Mouse (Mus musculus) left cerebral cortex, postnatal 14 days (tissue): ENCODE measurements at regions not wholly inside any gene's neighbourhood (a gene's known extent, or its start where the extent isn't known, plus 50 kb on each side); places are given as distances from the start of the nearest gene placed in this dataset.

Experiments used
- DNase-seq, 2 experiments: peaks; one replicate each; pipeline ENCODE4 v3.0.0; 2021 to 2022; ENCODE audit warnings: low spot score in 2 of 2, mixed read lengths in 1 of 2
- intact Hi-C: fragments of 180-260 bp; cut with DNase I; formaldehyde crosslinking; loops from one replicate; pipeline ENCODE4 v1.15.1; 2025

- intact Hi-C loops: no loop called here
- peak; percentile 34 to 54 for DNase-seq
Observed at GRCm38 (mm10) chr6:143287322-143287721, 120.3 kb downstream of the Etnk1 start.

- intact Hi-C loops: no loop called here
- peak; percentile 63 to 72 for DNase-seq
Observed at GRCm38 (mm10) chr6:143288491-143289130, 121.6 kb downstream of the Etnk1 start.

GRCm38 (mm10) chr6:143293648-143294047 is 126.6 kb downstream of the Etnk1 start:
- DNase-seq: no peak
- intact Hi-C loops: no loop called here

GRCm38 (mm10) chr6:143298391-143298790 is 131.4 kb downstream of the Etnk1 start:
- no peak for DNase-seq

GRCm38 (mm10) chr6:143301414-143301813 is 134.4 kb downstream of the Etnk1 start:
- no peak for DNase-seq
- intact Hi-C loops: no loop called here

More at GRCm38 (mm10) chr6:143298391-143298790, 131.4 kb downstream of the Etnk1 start:
- intact Hi-C loops: no loop called here

- DNase-seq: no peak
- intact Hi-C loops: no loop called here
Observed at GRCm38 (mm10) chr6:143307327-143307726, 140.3 kb downstream of the Etnk1 start.

- no peak for DNase-seq
- intact Hi-C loops: no loop called here
Observed at GRCm38 (mm10) chr6:143315859-143316258, 148.8 kb downstream of the Etnk1 start.

- intact Hi-C loops: loop anchor here (2.0 to 10.0 kb wide), 2 partner anchors 884 to 1642 kb away; no protein-coding TSS in a partner anchor
- peak in 1 of 2 experiments; percentile 22 for DNase-seq
Observed at GRCm38 (mm10) chr6:143320426-143320825, 153.4 kb downstream of the Etnk1 start.

GRCm38 (mm10) chr6:143324636-143325035 is 157.6 kb downstream of the Etnk1 start:
- intact Hi-C loops: loop anchor here (10.0 kb wide), 1 partner anchor 880 kb away; no protein-coding TSS in a partner anchor
- no peak for DNase-seq

- no peak for DNase-seq
- intact Hi-C loops: loop anchor here (10.0 kb wide), 1 partner anchor 878 kb away; no protein-coding TSS in a partner anchor
Observed at GRCm38 (mm10) chr6:143326956-143327722, 160.1 kb downstream of the Etnk1 start.

GRCm38 (mm10) chr6:143327788-143328187 is 160.8 kb downstream of the Etnk1 start:
- intact Hi-C loops: loop anchor here (10.0 kb wide), 1 partner anchor 877 kb away; no protein-coding TSS in a partner anchor
- no peak for DNase-seq

GRCm38 (mm10) chr6:143328202-143328601 is 161.2 kb downstream of the Etnk1 start:
- DNase-seq: peak in 1 of 2 experiments; percentile 15
- intact Hi-C loops: loop anchor here (10.0 kb wide), 1 partner anchor 877 kb away; no protein-coding TSS in a partner anchor

- intact Hi-C loops: loop anchor here (10.0 kb wide), 1 partner anchor 876 kb away; no protein-coding TSS in a partner anchor
Observed at GRCm38 (mm10) chr6:143329096-143329495, 162.1 kb downstream of the Etnk1 start.

GRCm38 (mm10) chr6:143333493-143333892 is 166.5 kb downstream of the Etnk1 start:
- no peak for DNase-seq
- intact Hi-C loops: no loop called here

More at GRCm38 (mm10) chr6:143329096-143329495, 162.1 kb downstream of the Etnk1 start:
- DNase-seq: no peak

- no peak for DNase-seq
- intact Hi-C loops: no loop called here
Observed at GRCm38 (mm10) chr6:143336574-143336973, 169.6 kb downstream of the Etnk1 start.

- DNase-seq: no peak
- intact Hi-C loops: no loop called here
Observed at GRCm38 (mm10) chr6:143349000-143349399, 182.0 kb downstream of the Etnk1 start.

- no peak for DNase-seq
- intact Hi-C loops: no loop called here
Observed at GRCm38 (mm10) chr6:143359320-143360032, 192.5 kb downstream of the Etnk1 start.

GRCm38 (mm10) chr6:143361149-143361725 is 194.2 kb downstream of the Etnk1 start:
- intact Hi-C loops: no loop called here
- no peak for DNase-seq

- intact Hi-C loops: no loop called here
- no peak for DNase-seq
Observed at GRCm38 (mm10) chr6:143361963-143362362, 194.9 kb downstream of the Etnk1 start.
